Mouse (Mus musculus) retina, adult 2 months (tissue): ENCODE measurements around the gene Atrx.
"Not testable (repeated sequence)": the region's sequence is repeated elsewhere in the genome, so short reads cannot be mapped to it uniquely, and the experiment has no call there.

Experiments used
- DNase-seq: peaks from one replicate; pipeline ENCODE4 v3.0.0-alpha.2; 2012; ENCODE audit warnings: low read depth, low spot score

Atrx gene

GRCm38 (mm10) chrX:105928861-105929477 is at the start of gene Atrx:
TSS of gene Atrx (minus strand) at chrX:105929403.
- DNase-seq, result peak; percentile 54

DNA sequence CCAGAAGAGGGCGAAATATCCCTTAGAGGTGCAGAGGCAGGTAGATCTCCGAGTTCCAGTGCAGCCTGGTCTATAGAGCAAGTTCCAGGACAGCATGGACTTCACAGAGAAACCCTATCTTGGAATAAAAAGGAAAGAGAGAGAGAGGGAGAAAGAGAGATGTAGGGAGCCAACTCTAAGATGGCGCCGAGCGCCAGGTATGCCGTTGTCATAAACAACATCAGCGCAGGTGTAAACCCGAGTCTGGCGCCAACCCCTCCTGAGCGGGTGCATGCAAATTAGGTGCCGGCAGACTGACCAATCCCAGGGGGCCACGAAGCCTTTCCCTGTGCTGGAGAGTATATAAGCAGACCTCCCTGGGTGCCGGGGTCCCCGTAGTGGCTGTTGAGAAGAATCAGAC is 27.9 kb upstream of the Atrx start:
- not testable (repeated sequence) for DNase-seq

DNA sequence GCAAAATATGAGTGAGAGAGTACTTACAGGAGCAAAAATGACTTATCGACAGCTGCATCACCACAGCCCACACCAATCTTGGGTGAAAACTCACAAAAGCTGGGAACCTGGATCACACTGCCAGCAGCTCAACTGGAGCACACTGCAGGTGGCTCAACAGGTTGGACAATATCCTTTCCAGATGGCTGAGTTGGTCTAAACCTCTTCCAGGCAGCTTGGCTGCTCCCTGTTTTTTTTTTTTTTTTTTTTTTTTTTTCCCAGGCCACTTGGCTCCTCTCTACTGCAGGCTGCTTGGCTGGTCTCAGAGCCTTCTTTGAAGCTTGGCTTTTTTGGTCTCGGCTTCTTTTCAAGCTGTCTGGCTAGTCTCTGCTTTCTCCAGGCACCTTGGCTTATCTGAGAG is 24.8 kb upstream of the Atrx start:
- no peak for DNase-seq

DNA sequence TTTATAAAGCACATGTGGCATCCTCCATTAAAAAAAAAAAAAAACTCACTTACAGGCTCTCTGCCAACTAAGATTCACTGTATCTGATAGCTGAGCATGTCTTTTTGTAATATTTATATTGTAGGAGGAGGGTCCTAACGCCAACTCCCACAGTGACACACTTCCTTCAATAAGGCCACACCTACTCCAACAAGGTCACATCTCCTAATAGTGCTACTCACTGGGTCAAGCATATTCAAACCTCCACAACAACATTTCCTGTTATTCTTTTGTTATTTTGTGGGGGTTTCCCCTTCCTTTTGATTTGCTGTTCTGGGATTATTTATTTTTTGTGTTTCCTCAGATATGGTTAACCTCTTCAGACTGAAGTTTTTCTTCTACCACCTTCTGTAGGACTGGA is 17.2 kb upstream of the Atrx start:
- no peak for DNase-seq

DNA sequence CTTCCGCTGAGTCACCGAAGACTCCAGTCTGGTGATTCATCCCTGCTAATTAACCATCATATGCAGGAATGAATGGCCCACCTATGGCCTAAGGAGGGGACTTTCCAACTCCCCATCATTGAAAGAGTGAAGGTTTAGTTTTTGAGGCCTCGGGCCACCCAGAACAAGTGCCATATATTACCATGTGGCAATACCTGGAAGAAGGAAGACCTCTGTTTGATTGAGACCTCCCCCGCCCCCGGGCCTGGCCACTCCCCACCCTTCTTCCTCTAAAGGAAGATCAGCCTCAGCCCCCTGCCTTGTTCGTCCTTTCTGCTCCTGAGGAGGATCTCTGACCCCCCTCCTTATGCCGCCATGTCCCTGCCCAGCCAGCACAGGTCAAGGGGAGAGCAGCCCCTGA is 10.0 kb upstream of the Atrx start:
- no peak for DNase-seq

- DNase-seq, result no peak
Measured at GRCm38 (mm10) chrX:105937736-105938135, 8.5 kb upstream of the Atrx start.

- DNase-seq, result no peak
Measured at GRCm38 (mm10) chrX:105934341-105934740, 5.1 kb upstream of the Atrx start.

DNA sequence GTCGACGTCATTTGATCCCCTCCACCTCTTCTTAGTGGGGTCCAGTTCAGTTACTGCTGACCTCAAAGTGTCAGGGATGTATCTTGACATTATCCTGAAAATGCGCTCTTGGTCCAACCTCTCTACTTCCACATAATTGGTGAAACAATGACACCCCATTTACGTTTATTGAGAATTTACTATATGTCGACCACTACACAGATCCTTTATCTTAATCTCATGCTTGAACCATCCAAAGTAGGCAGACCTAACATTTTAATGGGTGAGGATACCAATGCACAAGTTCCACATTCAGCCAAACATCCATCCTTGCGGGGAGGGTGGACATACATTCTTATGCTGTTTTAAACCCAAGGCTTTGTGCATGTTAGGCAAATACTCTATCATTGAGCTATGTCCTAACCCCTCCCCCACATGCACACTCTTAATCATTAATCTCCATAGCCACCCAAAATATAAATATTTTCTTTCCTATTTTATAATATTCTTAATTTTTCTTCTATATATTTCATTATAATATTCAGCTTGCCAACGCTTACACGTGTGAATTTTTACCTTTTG is 355 bp upstream of the Atrx start:
- DNase-seq, result no peak

DNA sequence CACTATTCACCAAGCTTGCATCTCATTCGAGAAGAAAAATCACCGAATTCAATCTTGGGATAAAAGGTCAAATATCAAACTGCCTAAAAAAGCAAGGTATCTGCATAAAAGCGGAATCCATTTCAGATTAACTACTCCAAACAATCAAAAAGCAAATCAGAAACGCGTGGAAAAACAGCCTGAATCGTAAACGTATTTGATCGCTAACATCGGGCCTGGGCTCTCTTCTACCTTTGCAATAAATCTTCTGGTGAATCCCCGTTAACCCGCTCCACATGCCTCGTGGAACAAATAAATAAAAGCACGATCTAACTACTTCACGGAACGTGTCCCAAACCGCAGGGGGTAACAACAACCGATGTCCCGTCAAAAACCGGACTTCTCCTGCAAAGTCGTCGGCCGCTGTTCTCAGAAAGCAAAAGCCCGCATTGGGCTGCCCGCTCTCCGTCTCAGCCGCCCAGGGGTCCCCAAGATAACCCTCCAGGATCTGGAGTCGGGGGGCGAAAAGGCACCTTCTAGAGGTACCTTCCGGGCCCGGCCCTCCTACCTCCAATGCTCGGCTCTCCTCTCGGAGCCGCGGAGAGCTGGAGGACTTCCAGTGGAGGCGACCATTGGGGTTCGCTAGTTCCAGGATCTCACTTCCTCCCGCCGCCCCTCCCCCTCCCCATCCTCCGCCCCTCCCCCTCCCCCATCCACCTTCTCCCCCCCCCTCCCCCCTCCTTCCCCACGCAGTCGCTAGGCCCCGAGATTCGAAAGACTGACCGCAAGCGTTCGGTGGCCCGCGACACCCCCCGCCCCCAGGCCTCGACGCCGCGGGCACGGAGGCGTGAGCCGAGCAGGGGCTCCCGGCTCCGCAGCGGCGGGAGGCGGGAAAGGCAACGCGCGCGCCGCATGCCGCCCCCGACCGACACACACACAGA is 1.0 kb downstream of the Atrx start:
- DNase-seq, result no peak

- no peak for DNase-seq
Measured at GRCm38 (mm10) chrX:105926121-105926735, 3.0 kb downstream of the Atrx start.

DNA sequence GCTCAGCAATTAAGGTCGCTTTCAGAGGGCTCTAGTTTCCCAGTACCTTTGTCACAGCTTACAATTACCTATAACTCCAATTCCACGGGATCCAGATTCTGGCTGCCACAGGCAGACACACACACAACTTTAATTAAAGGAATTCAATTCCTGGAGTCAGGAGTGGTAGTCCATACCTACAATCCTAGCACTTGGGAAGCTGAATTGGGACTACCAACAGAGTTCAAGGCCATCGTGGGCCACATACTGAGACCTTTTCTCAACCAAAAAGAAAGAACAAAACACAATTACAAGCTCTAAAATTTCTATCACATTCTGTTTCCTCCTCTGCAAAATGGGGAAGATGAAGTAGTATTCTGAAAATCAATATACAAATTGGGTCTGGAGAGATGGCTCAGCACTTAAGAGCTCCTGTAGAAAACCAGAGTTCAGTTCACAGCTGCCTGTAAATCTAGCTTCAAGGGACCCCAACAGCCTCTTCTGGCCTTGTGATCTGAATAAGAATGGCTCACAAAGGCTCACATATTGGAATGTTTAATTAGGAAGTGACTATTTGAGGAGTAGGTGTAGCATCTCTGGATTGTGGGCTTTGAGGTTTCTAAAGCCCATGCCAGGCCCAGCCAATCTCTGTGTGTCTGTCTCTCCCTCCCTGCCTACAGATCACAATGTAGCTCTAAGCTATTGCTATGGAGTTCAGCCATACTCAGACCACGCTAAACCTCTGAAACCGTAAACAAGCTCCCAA is 4.7 kb downstream of the Atrx start:
- no peak for DNase-seq

- no peak for DNase-seq
Measured at GRCm38 (mm10) chrX:105923896-105924295, 5.3 kb downstream of the Atrx start.

DNA sequence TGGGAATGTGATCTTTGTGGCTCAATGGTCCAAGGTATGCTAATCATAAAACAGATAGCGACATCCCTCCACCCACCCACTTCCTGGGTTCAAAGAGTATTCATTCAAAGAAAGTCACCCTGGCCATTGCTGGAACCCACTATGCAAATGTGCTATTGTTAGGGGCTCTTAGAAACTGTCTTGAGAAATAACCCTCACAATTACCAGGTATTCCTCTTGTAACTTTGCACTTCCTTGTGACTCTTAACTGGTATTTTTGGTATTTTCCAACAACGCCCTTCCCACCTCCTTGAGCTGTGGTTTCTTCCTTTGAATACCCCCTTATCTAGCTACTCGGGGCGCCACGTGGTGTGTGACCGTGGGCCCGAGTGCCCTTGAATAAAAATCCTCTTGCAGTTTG is 6.2 kb downstream of the Atrx start:
- not testable (repeated sequence) for DNase-seq

- no peak for DNase-seq
Measured at GRCm38 (mm10) chrX:105921421-105921820, 7.8 kb downstream of the Atrx start.

GRCm38 (mm10) chrX:105911728-105912127 is 17.5 kb downstream of the Atrx start:
- DNase-seq, result no peak

GRCm38 (mm10) chrX:105901611-105902010 is 27.6 kb downstream of the Atrx start:
- DNase-seq, result no peak

DNA sequence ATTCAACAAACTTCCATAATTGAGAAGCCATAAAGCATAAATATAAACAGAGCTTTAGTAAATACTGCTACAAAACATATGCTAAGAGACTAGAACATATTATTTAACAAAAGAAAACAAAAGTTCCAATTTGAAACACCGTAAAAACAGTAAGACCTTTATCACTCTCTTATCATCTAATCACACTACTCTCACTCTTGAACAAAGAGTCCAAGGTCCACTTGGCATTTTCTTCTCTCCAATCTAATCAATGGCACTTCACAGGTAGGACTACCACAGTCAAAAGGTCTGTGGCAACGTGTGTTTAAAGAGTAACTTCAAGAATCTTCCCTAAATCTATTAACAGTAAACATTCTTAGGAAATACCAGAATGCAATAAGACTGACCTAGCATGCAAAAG is 42.3 kb downstream of the Atrx start:
- no peak for DNase-seq

DNA sequence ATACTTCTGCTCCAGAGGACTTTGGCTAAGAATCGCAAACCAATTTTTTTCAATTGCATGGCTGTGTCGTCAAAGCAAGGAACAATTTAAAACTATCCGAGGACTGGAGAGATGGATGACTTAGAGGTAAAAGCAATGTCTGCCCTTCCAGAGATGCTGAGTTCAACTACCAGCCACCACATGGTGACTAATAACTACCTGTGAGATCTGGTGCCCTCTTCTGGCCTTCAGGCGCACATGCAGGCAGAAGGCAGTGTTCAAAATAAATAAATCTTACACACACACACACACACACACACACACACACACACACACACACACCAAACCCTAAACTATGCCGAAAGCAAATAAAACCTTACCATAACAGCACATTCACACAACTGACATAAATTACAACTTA is 64.8 kb downstream of the Atrx start:
- no peak for DNase-seq

DNA sequence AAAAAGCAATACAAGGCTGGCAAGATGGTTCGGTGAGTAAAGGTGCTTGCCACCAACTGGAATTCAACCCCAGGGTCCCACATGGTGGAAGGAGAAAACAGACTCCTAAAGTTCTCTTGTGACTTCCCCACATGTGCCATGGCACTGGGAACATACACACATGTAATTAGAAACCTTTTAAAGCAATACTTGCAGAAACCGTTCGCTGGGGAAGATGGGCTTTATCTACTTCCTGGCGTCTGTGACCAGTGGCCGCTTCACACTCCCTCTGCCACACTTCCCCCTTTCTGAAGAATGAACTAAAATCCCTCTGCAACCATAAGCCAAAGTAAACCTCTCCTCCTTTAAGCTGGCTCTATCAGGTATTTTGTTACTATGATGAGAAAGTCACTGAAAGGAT is 104.7 kb downstream of the Atrx start:
- DNase-seq, result no peak

DNA sequence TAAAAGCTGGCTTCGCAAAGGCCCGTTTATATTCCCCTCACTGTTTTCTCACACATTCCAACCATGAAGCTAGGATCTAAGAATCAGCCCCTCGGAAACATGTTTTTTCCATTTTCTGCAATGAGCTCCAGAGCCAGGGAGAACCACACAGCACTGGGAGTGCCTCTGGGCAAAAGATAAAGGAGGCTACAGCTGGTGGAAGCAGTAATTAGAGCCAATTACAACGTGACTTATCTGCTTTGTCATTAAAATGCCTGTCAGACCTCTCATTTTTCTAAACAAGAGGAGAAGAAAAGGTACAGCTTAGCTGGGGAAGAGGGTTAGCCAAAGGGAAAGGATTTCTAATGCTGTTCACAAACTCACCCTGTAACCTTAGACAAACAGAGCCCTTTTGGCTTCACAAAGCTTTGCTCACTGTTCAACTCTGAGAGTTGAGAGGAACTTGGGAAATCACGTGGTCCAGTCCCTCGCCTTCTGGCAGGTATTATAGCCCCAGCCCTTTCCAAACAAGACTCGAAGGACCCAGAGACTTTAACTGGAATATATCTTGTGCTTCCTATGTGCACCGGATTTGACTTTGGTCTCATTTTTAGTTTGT is 134.3 kb downstream of the Atrx start:
- DNase-seq, result no peak

GRCm38 (mm10) chrX:105773281-105773680 is 155.9 kb downstream of the Atrx start:
- DNase-seq, result no peak
